Mouse (Mus musculus) frontal cortex, postnatal 25 days (tissue): ENCODE data around the gene H2-M5.
"Not testable (repeated sequence)": the region's sequence is repeated elsewhere in the genome, so short reads cannot be mapped to it uniquely, and the experiment has no call there.

Experiments used
- DNase-seq, 2 experiments: peaks; one replicate each; pipeline ENCODE4 v3.0.0; 2022; ENCODE audit warnings: low spot score in 2 of 2

H2-M5 gene

GRCm38 (mm10) chr17:36989437-36989836, at the start of gene H2-M5:
Gene H2-M5, minus strand, starts transcription at chr17:36989537.
- DNase-seq, result no peak

GRCm38 (mm10) chr17:37029162-37029561, 39.8 kb upstream of the H2-M5 start:
- DNase-seq, result no peak

- DNase-seq, result peak; percentile 91 to 93
Measured at GRCm38 (mm10) chr17:37028683-37029120, 39.4 kb upstream of the H2-M5 start.

- DNase-seq, result no peak
Measured at GRCm38 (mm10) chr17:37028212-37028611, 38.9 kb upstream of the H2-M5 start.

DNA sequence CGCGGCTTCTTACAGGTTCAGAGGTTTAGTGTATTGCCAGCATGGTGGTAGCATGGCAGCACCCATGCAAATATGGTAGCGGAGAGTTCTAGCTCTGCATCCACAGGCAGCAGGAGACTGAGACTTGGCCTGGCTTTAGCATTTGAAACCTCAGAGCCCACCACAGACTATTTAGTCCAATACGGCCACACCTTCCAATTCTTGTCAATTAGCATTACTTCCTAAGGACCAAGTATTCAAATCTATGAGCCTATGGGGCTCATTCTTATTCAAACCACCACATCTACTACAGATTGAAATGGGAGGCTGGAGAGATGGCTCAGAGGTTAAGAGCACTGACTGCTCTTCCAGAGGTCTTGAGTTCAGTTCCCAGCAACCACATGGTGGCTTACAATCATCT, 38.1 kb upstream of the H2-M5 start:
- DNase-seq, result no peak

DNA sequence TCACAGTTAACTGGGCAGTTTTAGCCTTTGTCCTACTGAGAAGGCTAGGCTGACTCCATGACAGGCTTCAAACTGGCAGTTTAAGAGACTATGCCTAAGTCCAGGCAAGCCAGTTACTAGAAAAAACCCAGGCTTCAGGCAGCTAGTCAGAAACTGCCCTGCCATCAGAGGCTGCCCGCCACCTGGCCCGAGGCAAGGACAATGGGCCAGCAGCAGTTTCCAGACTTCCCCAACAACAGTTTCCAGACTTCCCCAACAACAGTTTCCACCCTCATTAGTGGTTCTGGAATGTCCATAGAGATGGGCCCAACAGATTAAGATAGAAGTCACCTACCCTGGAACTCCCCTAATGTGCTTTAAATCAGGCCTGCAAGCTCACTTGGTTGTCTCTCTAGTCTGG, 37.1 kb upstream of the H2-M5 start:
- no peak for DNase-seq

DNA sequence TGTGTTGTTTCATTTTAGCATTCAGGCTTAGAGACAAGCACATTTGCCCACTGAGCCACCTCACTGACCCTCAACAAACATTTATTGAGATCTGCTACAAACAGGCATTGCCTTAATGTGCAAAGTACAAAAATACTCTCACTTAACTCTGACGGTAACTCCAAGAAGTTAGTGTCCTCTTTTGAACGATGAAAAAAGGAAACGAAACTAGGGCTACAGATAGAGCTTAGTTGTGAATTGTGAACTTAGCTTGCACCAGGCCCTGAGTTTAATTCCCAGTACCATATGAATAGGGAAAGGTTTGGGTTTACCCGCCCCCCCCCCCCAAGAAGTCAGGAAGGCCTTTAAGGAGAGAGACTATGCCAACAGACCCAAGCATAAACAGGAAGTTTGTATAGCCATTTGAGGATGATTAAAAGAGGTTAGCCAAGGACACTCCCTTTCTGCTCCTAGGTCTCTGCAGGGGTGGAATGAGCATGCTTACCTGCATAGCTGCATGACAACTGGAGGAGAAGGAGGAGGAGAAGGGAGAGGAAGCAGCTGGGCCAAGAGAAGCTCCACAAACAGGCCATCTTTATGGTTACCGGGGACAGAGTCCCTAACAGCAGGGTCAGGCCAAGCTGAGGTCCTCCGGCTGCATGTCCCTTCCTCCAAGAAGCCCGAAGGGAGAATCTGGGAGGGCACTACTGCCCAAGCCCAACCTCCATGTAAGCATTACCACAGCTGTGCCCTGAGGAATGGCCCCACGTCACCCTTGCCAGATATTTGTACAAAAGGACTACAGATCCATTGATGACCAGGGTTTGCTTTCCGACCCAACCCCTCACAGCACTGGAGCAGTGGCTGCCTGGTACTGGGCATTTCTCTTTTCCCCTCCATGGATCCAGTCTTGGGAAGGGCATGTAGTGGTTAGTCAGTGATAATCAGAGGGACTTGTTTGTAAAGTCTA, 33.6 kb upstream of the H2-M5 start, which contains the start of gene Mog:
Mog (minus strand) TSS at position 771 of the 949 bp plus-strand sequence.
- no peak for DNase-seq

GRCm38 (mm10) chr17:37019242-37019641, 29.9 kb upstream of the H2-M5 start:
- DNase-seq, result not testable (repeated sequence)

DNA sequence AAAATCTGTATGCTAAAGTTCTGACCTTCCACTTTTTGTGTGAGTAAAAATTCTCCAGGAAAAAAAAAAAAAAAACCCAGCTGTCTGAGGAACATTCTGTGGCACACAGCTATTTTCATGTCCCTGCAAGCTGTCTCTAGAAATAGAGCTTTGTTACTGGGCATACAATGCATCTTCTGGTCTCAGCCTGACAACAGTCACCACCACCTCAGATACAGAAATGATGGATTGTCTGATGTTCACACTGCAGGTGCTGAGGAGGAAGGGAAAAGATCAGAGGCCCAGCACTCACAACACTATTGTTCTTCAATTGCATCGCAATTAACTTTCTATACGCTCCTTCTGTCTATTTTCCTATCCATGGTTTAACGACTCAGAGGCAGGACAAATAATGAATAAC, 29.0 kb upstream of the H2-M5 start:
- DNase-seq, result no peak

DNA sequence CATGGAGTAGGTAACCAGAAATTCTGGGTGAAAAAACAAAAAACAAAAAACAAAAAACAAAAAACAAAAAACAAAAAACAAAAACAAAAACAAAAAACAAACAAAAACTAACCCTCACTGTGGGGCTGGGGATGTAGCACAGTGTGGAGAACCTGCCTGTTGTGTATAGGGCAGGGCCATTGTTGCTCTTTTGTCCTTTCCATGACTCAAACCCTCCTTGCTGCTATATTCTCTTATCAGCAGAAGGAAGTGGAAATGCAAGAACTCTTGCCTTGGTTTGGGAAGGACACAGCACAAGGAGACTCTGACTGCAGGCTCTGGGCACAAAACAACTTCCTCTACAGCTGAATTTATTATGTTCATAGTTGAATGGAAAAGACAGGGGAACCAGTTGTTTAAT, 27.0 kb upstream of the H2-M5 start:
- DNase-seq, result no peak

- no peak for DNase-seq
Measured at GRCm38 (mm10) chr17:37012141-37012540, 22.8 kb upstream of the H2-M5 start.

DNA sequence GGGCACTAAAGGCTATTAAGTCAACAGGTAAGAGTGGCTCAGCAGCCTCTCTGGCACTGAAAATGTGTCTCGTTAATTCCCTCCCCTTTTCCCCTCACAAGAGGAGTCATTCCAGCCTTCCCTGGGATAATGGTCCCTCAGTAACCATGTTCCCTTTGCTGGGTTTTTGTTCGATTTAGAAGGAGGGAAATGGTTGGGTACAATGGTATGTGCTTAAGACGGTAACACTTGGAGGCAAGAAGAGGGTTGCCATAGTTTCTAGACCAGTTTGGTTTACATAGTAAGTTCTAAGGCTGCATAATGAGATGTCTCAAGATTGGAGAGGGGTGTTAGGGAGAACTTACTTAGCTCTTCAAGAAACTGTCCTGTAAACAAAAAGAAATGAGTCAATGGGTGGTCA, 22.4 kb upstream of the H2-M5 start:
- DNase-seq, result no peak

- DNase-seq, result no peak
Measured at GRCm38 (mm10) chr17:37009460-37010042, 20.2 kb upstream of the H2-M5 start.

DNA sequence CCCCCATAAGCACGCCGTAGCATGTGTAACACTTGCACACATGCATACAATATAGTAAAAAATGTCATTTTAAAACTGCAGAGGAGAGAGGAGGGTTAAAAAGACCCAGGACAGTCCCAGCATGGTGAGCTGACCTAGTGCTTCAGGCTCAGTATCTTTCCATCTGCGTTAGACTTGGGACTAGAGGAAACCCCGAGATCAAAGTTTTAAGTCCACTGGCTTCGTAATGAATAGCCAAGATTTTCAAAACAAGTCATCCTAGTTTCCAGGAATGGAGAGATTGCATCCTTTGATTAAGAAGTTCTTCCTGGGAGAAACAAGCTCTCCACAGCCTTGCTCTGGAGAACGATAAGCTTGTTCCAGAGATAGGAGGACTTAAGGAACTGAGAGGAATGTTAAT, 18.8 kb upstream of the H2-M5 start:
- DNase-seq, result no peak

GRCm38 (mm10) chr17:37003366-37003765, 14.0 kb upstream of the H2-M5 start:
- DNase-seq, result no peak

GRCm38 (mm10) chr17:37002364-37003330, 13.3 kb upstream of the H2-M5 start:
- peak in 1 of 2 experiments; percentile 17 for DNase-seq

GRCm38 (mm10) chr17:37000863-37001262, 11.5 kb upstream of the H2-M5 start, which contains the start of gene Zfp57:
Gene Zfp57, plus strand, starts transcription at chr17:37001163.
- DNase-seq, result no peak

DNA sequence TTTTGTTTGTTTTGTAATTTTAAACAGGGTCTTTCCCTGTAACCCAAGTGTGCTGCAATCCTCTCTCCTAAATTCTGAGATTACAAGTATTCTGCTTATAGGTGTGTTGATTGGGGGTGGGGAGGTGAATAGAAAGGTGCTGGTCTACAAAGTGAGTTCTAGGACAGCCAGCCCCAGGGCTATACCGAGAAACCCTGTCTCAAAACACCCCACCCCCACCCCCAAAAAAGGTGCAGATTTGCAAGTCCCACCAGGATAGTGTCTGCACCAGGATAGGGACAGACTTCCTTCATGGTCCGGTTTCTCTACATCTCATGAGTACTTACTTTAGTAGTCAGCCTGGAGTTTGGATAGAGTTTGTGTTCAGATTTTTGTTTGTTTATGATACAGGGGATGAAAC, 9.1 kb upstream of the H2-M5 start:
- no peak for DNase-seq

- DNase-seq, result peak; percentile 74 to 78
Measured at GRCm38 (mm10) chr17:36997033-36997735, 7.8 kb upstream of the H2-M5 start.

DNA sequence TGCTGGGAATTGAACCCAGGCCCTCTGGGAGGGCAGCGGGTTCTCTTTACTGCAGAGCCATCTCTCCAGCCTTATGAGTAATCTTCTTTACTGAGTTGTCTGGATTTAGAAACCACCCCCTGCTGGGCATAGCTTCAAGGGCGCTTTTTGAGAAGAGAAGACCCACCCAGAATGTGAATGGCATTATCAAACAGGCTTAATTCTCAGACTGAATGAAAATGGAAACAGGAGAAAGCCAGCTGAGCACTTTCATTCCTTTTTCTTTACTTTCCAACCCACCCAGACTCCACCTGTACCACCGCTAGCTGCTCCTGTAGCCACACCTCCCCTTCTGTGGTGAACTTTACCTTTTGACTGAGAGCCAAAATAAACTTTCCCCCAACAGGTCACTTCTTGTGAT, 6.1 kb upstream of the H2-M5 start:
- DNase-seq, result no peak

- no peak for DNase-seq
Measured at GRCm38 (mm10) chr17:36994528-36994927, 5.2 kb upstream of the H2-M5 start.
